Mouse (Mus musculus) lung, embryonic 14.5 days (tissue): Measurements from ENCODE around the gene Megf6. TPM values are rescaled to one million over a fixed set of nuclear protein-coding genes. Genes with fewer than 3 reads are reported as not detected.

Experiments
- ATAC-seq: fragments of 200-750 bp; cut with Nextera tagmentation; 2 replicates; pipeline ENCODE4 v1.8.0; 2017; ENCODE audit warnings: mild to moderate bottlenecking, moderate TSS enrichment, moderate library complexity; ENCODE audit not compliant: insufficient read depth
- DNase-seq: peaks from one replicate; pipeline ENCODE4 v3.0.0-alpha.2; 2015
- H3K27ac ChIP-seq: fragments of 300-500 bp; sonication (generic); 2 replicates; pipeline ENCODE4 v1.5.1; 2014; ENCODE audit warnings: low read depth, mild to moderate bottlenecking, moderate library complexity
- H3K27me3 ChIP-seq: fragments of 300-500 bp; sonication (generic); 2 replicates; pipeline ENCODE4 v1.6.1; 2014; ENCODE audit warnings: low read length, control low read depth; ENCODE audit not compliant: insufficient read depth
- H3K36me3 ChIP-seq: fragments of 300-500 bp; sonication (generic); 2 replicates; pipeline ENCODE4 v1.6.1; 2014; ENCODE audit warnings: control low read depth; ENCODE audit not compliant: insufficient read depth
- H3K4me1 ChIP-seq: fragments of 300-500 bp; sonication (generic); 2 replicates; pipeline ENCODE4 v1.6.1; 2014; ENCODE audit warnings: antibody characterized with exemption, control low read depth; ENCODE audit not compliant: insufficient read depth
- H3K4me2 ChIP-seq: fragments of 300-500 bp; sonication (generic); 2 replicates; pipeline ENCODE4 v1.6.1; 2014; ENCODE audit warnings: mild to moderate bottlenecking
- H3K4me3 ChIP-seq: fragments of 300-500 bp; sonication (generic); 2 replicates; pipeline ENCODE4 v1.5.1; 2014; ENCODE audit warnings: low read depth, low read length
- H3K9ac ChIP-seq: fragments of 300-500 bp; sonication (generic); 2 replicates; pipeline ENCODE4 v1.6.1; 2014
- H3K9me3 ChIP-seq: fragments of 300-500 bp; sonication (generic); 2 replicates; pipeline ENCODE4 v1.6.1; 2016; ENCODE audit warnings: low read depth, low read length, control low read depth
- CTCF ChIP-seq: IDR thresholded peaks from 2 replicates; pipeline ENCODE4 v1.5.1; 2016; ENCODE audit warnings: antibody characterized with exemption, low read depth
- WGBS: fragments of 180-500 bp; shearing (Covaris S2); extraction: QIAGEN DNeasy Blood & Tissue Kit; methylation state at CpG from one replicate; pipeline ENCODE4 v1.1.7; 2014; 5-methylcytosine and 5-hydroxymethylcytosine counted together
- polyA plus RNA-seq: library from polyadenylated mRNA; unstranded; fragments of >200 nt; fragmentation: Nextera tagmentation; extraction: Ambion mirVana; gene quantifications from 2 replicates; pipeline ENCODE4 v1.2.1, GENCODE M21; 2014

Megf6 gene
- polyA plus RNA-seq, 1 experiment from 2014 or later, result 14.8 TPM

DNA sequence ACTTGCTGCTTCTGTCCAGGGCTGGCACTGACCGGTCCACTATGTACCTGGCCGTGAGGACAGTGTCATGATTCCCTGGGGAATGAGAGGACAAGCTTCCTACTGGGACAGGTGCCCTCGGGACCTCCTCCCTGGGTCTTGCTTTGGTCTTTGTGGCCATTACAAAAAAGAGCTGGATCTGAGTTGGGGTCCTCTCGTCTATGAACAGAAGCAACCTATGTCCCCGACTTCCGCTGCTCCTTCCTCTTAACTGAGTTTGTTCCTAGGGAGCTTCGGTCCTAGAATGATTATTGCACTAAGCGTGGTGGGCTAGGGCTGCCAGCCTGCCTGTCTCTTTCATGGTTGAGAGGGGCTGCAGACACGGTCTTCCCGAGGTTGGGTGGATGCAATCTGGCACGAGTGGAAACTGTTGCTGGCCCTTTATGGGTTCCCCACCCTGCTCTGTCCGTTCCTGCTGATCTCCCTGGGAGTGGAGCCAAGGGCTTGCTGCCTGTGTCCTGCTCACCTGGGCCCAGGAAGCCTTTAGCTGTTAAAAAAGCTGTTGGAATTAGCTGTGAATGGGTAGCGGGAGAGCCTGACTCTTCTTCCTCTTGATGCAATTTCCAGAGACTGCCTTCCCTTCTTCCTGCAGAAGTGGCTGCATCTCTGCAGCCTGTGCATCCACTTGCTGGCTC lies 1.5 kb downstream of the Megf6 start:
- ATAC-seq (no peak), DNase-seq (no peak)
- no peak overlapping the region for H3K27ac ChIP-seq
- H3K27me3 ChIP-seq, result peaks cover 48% of the 10 kb centered on the region
- H3K9ac ChIP-seq, result peak overlapping the region; percentile 21; the same call in 1 of the 2 replicates
- H3K4me2 ChIP-seq, result peak overlapping the region; percentile 88
- peak overlapping the region; percentile 52 for H3K4me3 ChIP-seq
- 33% methylated on average over 13 of the region's 13 CpGs for WGBS
- TF ChIP-seq CTCF, result no peak
- no peaks in the 10 kb centered on the region for H3K36me3 ChIP-seq
- H3K4me1 ChIP-seq, result 0 out of 2 replicates have a peak, but pooled peaks cover 3% of the 10 kb centered on the region
- H3K9me3 ChIP-seq, result no peaks in the 10 kb centered on the region

DNA sequence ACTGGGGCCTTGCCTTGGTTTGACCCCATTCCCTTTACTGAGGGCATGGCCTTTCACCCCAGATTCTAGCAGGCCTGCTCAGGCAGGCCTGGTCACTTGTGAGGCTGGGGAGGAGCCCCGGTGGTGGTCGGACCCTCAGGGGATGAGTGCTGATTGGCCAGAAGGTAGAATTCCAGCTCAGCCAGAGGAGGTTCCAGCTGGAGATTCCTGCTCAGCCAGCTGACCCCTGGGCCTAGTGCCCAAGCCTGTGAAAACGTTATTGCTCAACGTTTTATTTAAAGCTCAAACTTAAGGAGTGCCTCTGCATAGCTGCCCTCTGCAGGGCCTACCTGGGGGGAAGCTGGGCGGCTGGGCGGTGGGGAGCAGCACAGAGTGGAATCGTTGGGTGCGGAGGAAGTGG lies 6.7 kb downstream of the Megf6 start:
- no peak for TF ChIP-seq CTCF
- no peak overlapping the region for H3K4me3 ChIP-seq
- peak; percentile 39 for DNase-seq
- H3K36me3 ChIP-seq, result no peaks in the 10 kb centered on the region
- H3K27me3 ChIP-seq, result peaks cover 11% of the 10 kb centered on the region
- no peaks in the 10 kb centered on the region for H3K9me3 ChIP-seq
- no peak overlapping the region for H3K9ac ChIP-seq
- no peak overlapping the region for H3K4me2 ChIP-seq
- H3K27ac ChIP-seq, result no peak overlapping the region
- WGBS, result 47% methylated on average over 8 of the region's 8 CpGs
- H3K4me1 ChIP-seq, result no peaks in the 10 kb centered on the region
- ATAC-seq, result peak; percentile 38; the same call in 1 of the 2 replicates

- Histone ChIP-seq H3K9ac (no peak overlapping the region), H3K9me3 (no peaks in the 10 kb centered on the region), H3K4me3 (no peak overlapping the region), H3K27me3 (no peaks in the 10 kb centered on the region), H3K27ac (no peak overlapping the region), H3K4me1 (no peaks in the 10 kb centered on the region), H3K4me2 (no peak overlapping the region), H3K36me3 (no peaks in the 10 kb centered on the region)
- no peak for ATAC-seq
- no peak for TF ChIP-seq CTCF
- WGBS, result 55% methylated on average over 7 of the region's 7 CpGs
- no peak for DNase-seq
These were observed 10.5 kb downstream of the Megf6 start for GRCm38 (mm10) chr4:154181001-154181400.

- TF ChIP-seq CTCF, result no peak
- DNase-seq, result peak; percentile 32
- Histone ChIP-seq H3K36me3 (no peaks in the 10 kb centered on the region), H3K9ac (no peak overlapping the region), H3K4me2 (no peak overlapping the region), H3K27me3 (no peaks in the 10 kb centered on the region), H3K27ac (no peak overlapping the region), H3K4me3 (no peak overlapping the region), H3K9me3 (no peaks in the 10 kb centered on the region), H3K4me1 (no peaks in the 10 kb centered on the region)
- ATAC-seq, result no peak
- 50% methylated on average over 5 of the region's 5 CpGs for WGBS
These were observed 13.0 kb downstream of the Megf6 start for GRCm38 (mm10) chr4:154183566-154183965.

- Histone ChIP-seq H3K9me3 (no peaks in the 10 kb centered on the region), H3K27ac (no peak overlapping the region), H3K4me3 (no peak overlapping the region), H3K27me3 (no peaks in the 10 kb centered on the region), H3K36me3 (no peaks in the 10 kb centered on the region), H3K9ac (no peak overlapping the region), H3K4me1 (no peaks in the 10 kb centered on the region), H3K4me2 (no peak overlapping the region)
- no peak for ATAC-seq
- DNase-seq, result no peak
- no peak for TF ChIP-seq CTCF
- WGBS, result 61% methylated on average over 5 of the region's 5 CpGs
These were observed 14.5 kb downstream of the Megf6 start for GRCm38 (mm10) chr4:154185001-154185400.

GRCm38 (mm10) chr4:154186002-154186537 lies 15.5 kb downstream of the Megf6 start:
- ATAC-seq (no peak), DNase-seq (peak; percentile 28)
- no peak overlapping the region for H3K4me3 ChIP-seq
- H3K4me2 ChIP-seq, result no peak overlapping the region
- no peak overlapping the region for H3K27ac ChIP-seq
- H3K4me1 ChIP-seq, result no peaks in the 10 kb centered on the region
- WGBS, result 57% methylated on average over 11 of the region's 11 CpGs
- no peak overlapping the region for H3K9ac ChIP-seq
- TF ChIP-seq CTCF, result 0 out of 2 replicates have a peak, but pooled peaks have one; percentile 8
- H3K36me3 ChIP-seq, result no peaks in the 10 kb centered on the region
- no peaks in the 10 kb centered on the region for H3K9me3 ChIP-seq
- no peaks in the 10 kb centered on the region for H3K27me3 ChIP-seq

GRCm38 (mm10) chr4:154188948-154189347 lies 18.4 kb downstream of the Megf6 start:
- 69% methylated on average over 8 of the region's 8 CpGs for WGBS
- peak; percentile 34 for DNase-seq
- H3K9ac ChIP-seq, result no peak overlapping the region
- no peak; the same call in 1 of the 2 replicates for ATAC-seq
- no peaks in the 10 kb centered on the region for H3K27me3 ChIP-seq
- no peak for TF ChIP-seq CTCF
- no peak overlapping the region for H3K4me3 ChIP-seq
- no peak overlapping the region for H3K4me2 ChIP-seq
- no peaks in the 10 kb centered on the region for H3K36me3 ChIP-seq
- no peaks in the 10 kb centered on the region for H3K9me3 ChIP-seq
- no peak overlapping the region for H3K27ac ChIP-seq
- no peaks in the 10 kb centered on the region for H3K4me1 ChIP-seq
